Mouse (Mus musculus) kidney, embryonic 16.5 days (tissue): ENCODE results near the gene Smcr8. TPM values are rescaled to one million over a fixed set of nuclear protein-coding genes. Genes with fewer than 3 reads are reported as not detected.

Experiments
- ATAC-seq: fragments of 200-750 bp; cut with Nextera tagmentation; 2 replicates; pipeline ENCODE4 v1.8.0; 2017; ENCODE audit warnings: moderate TSS enrichment; ENCODE audit not compliant: low FRiP score, low TSS enrichment
- H3K27ac ChIP-seq: fragments of 300-500 bp; sonication (generic); 2 replicates; pipeline ENCODE4 v1.5.1; 2014; ENCODE audit warnings: low read length
- H3K27me3 ChIP-seq: fragments of 300-500 bp; sonication (generic); 2 replicates; pipeline ENCODE4 v1.6.1; 2014; ENCODE audit warnings: low read length, control low read depth, mixed read lengths; ENCODE audit not compliant: insufficient read depth
- H3K36me3 ChIP-seq: fragments of 300-500 bp; sonication (generic); 2 replicates; pipeline ENCODE4 v1.6.1; 2014; ENCODE audit warnings: low read length, control low read depth, mixed read lengths; ENCODE audit not compliant: insufficient read depth
- H3K4me1 ChIP-seq: fragments of 300-500 bp; sonication (generic); 2 replicates; pipeline ENCODE4 v1.6.1; 2014; ENCODE audit warnings: low read length, control low read depth, mixed read lengths; ENCODE audit not compliant: insufficient read depth
- H3K4me2 ChIP-seq: fragments of 300-500 bp; sonication (generic); replicated peaks from 2 replicates; pipeline ENCODE4 v1.6.1; 2014; ENCODE audit warnings: low read depth, low read length
- H3K4me3 ChIP-seq: fragments of 300-500 bp; sonication (generic); 2 replicates; pipeline ENCODE4 v1.5.1; 2014; ENCODE audit warnings: mild to moderate bottlenecking, low read length
- H3K9ac ChIP-seq: fragments of 300-500 bp; sonication (generic); replicated peaks from 2 replicates; pipeline ENCODE4 v1.6.1; 2014; ENCODE audit warnings: low read length
- H3K9me3 ChIP-seq: fragments of 300-500 bp; sonication (generic); 2 replicates; pipeline ENCODE4 v1.6.1; 2016; ENCODE audit warnings: low read length, control low read depth
- WGBS: fragments of 180-500 bp; shearing (Covaris S2); extraction: QIAGEN DNeasy Blood & Tissue Kit; methylation state at CpG from one replicate; pipeline ENCODE4 v1.1.7; 2014; 5-methylcytosine and 5-hydroxymethylcytosine counted together
- polyA plus RNA-seq: library from polyadenylated mRNA; unstranded; fragments of >200 nt; fragmentation: Nextera tagmentation; extraction: Ambion mirVana; gene quantifications from 2 replicates; pipeline ENCODE4 v1.2.1, GENCODE M21; 2015

The Smcr8 gene
- polyA plus RNA-seq, 1 experiment from 2014 or later: 6.6 TPM

GRCm38 (mm10) chr11:60777801-60778370 is 562 bp downstream of the Smcr8 start:
- Histone ChIP-seq H3K9ac (peak overlapping the region; percentile 77), H3K4me3 (peak overlapping the region; percentile 69), H3K27ac (peak overlapping the region; percentile 91), H3K36me3 (peaks cover 16% of the 10 kb centered on the region; the same call in 1 of the 2 replicates), H3K4me2 (peak overlapping the region; percentile 93), H3K27me3 (no peaks in the 10 kb centered on the region), H3K4me1 (peaks cover 56% of the 10 kb centered on the region), H3K9me3 (no peaks in the 10 kb centered on the region)
- 25% methylated on average over 16 of the region's 16 CpGs for WGBS
- ATAC-seq: no peak

GRCm38 (mm10) chr11:60779673-60780189 is 2.4 kb downstream of the Smcr8 start:
- H3K4me2 ChIP-seq: peak overlapping the region; percentile 47
- 89% methylated on average over 10 of the region's 10 CpGs for WGBS
- H3K9ac ChIP-seq: peak overlapping the region; percentile 53; the same call in 1 of the 2 replicates
- H3K9me3 ChIP-seq: no peaks in the 10 kb centered on the region
- H3K27me3 ChIP-seq: no peaks in the 10 kb centered on the region
- peak overlapping the region; percentile 28 for H3K4me3 ChIP-seq
- H3K4me1 ChIP-seq: peaks cover 56% of the 10 kb centered on the region
- ATAC-seq: no peak
- H3K27ac ChIP-seq: no peak overlapping the region
- H3K36me3 ChIP-seq: peaks cover 32% of the 10 kb centered on the region

- no peak overlapping the region for H3K4me3 ChIP-seq
- no peaks in the 10 kb centered on the region for H3K27me3 ChIP-seq
- peaks cover 60% of the 10 kb centered on the region for H3K36me3 ChIP-seq
- H3K9ac ChIP-seq: no peak overlapping the region
- H3K4me2 ChIP-seq: no peak overlapping the region
- H3K4me1 ChIP-seq: peaks cover 30% of the 10 kb centered on the region
- no peak overlapping the region for H3K27ac ChIP-seq
- WGBS: 93% methylated on average over 8 of the region's 8 CpGs
- no peak for ATAC-seq
- no peaks in the 10 kb centered on the region for H3K9me3 ChIP-seq
These were observed 7.0 kb downstream of the Smcr8 start for GRCm38 (mm10) chr11:60784179-60784922.

GRCm38 (mm10) chr11:60787595-60787994 is 10.3 kb downstream of the Smcr8 start:
- WGBS: 57% methylated on average over 1 of the region's 1 CpGs
- Histone ChIP-seq H3K4me1 (no peaks in the 10 kb centered on the region), H3K4me3 (no peak overlapping the region), H3K36me3 (peaks cover 66% of the 10 kb centered on the region), H3K9ac (no peak overlapping the region), H3K4me2 (no peak overlapping the region), H3K27ac (no peak overlapping the region), H3K27me3 (no peaks in the 10 kb centered on the region), H3K9me3 (no peaks in the 10 kb centered on the region)
- no peak for ATAC-seq

- Histone ChIP-seq H3K36me3 (peaks cover 57% of the 10 kb centered on the region), H3K9ac (no peak overlapping the region), H3K27me3 (no peaks in the 10 kb centered on the region), H3K9me3 (no peaks in the 10 kb centered on the region), H3K4me2 (no peak overlapping the region), H3K27ac (no peak overlapping the region), H3K4me3 (no peak overlapping the region), H3K4me1 (no peaks in the 10 kb centered on the region)
- 74% methylated on average over 2 of the region's 2 CpGs for WGBS
- no peak for ATAC-seq
These were observed 13.1 kb downstream of the Smcr8 start for GRCm38 (mm10) chr11:60790472-60790871.

- no peak overlapping the region for H3K4me3 ChIP-seq
- no peak overlapping the region for H3K4me2 ChIP-seq
- H3K27me3 ChIP-seq: no peaks in the 10 kb centered on the region
- H3K27ac ChIP-seq: no peak overlapping the region
- no peaks in the 10 kb centered on the region for H3K9me3 ChIP-seq
- 84% methylated on average over 11 of the region's 11 CpGs for WGBS
- H3K9ac ChIP-seq: no peak overlapping the region
- ATAC-seq: no peak
- peaks cover 41% of the 10 kb centered on the region for H3K36me3 ChIP-seq
- H3K4me1 ChIP-seq: no peaks in the 10 kb centered on the region
These were observed 19.0 kb downstream of the Smcr8 start for GRCm38 (mm10) chr11:60796342-60796741.

GRCm38 (mm10) chr11:60799977-60800376 is 22.7 kb downstream of the Smcr8 start:
- ATAC-seq: no peak
- Histone ChIP-seq H3K9ac (no peak overlapping the region), H3K36me3 (peaks cover 38% of the 10 kb centered on the region), H3K4me2 (no peak overlapping the region), H3K27ac (no peak overlapping the region), H3K4me3 (no peak overlapping the region), H3K4me1 (no peaks in the 10 kb centered on the region), H3K27me3 (no peaks in the 10 kb centered on the region), H3K9me3 (no peaks in the 10 kb centered on the region)
- 92% methylated on average over 4 of the region's 4 CpGs for WGBS

GRCm38 (mm10) chr11:60800892-60801291 is 23.6 kb downstream of the Smcr8 start:
- no peak for ATAC-seq
- Histone ChIP-seq H3K27me3 (no peaks in the 10 kb centered on the region), H3K27ac (no peak overlapping the region), H3K36me3 (peaks cover 34% of the 10 kb centered on the region), H3K9ac (no peak overlapping the region), H3K9me3 (no peaks in the 10 kb centered on the region), H3K4me1 (no peaks in the 10 kb centered on the region), H3K4me2 (no peak overlapping the region), H3K4me3 (no peak overlapping the region)
- WGBS: 82% methylated on average over 1 of the region's 1 CpGs

- no peak for ATAC-seq
- Histone ChIP-seq H3K27ac (no peak overlapping the region), H3K9me3 (no peaks in the 10 kb centered on the region), H3K27me3 (no peaks in the 10 kb centered on the region), H3K4me1 (peaks cover 26% of the 10 kb centered on the region), H3K4me2 (peak overlapping the region; percentile 86; the same call in 1 of the 2 replicates), H3K9ac (no peak overlapping the region), H3K4me3 (peak overlapping the region; percentile 3; the same call in 1 of the 2 replicates), H3K36me3 (peaks cover 4% of the 10 kb centered on the region; the same call in 1 of the 2 replicates)
- 65% methylated on average over 4 of the region's 4 CpGs for WGBS
These were observed 31.2 kb downstream of the Smcr8 start for GRCm38 (mm10) chr11:60808286-60809070.
